Mouse (Mus musculus): ENCODE measurements around the gene Mphosph9.
A peak's percentile ranks its signal among the peaks of the same experiment; 100 is the strongest.

Mphosph9 gene

DNA sequence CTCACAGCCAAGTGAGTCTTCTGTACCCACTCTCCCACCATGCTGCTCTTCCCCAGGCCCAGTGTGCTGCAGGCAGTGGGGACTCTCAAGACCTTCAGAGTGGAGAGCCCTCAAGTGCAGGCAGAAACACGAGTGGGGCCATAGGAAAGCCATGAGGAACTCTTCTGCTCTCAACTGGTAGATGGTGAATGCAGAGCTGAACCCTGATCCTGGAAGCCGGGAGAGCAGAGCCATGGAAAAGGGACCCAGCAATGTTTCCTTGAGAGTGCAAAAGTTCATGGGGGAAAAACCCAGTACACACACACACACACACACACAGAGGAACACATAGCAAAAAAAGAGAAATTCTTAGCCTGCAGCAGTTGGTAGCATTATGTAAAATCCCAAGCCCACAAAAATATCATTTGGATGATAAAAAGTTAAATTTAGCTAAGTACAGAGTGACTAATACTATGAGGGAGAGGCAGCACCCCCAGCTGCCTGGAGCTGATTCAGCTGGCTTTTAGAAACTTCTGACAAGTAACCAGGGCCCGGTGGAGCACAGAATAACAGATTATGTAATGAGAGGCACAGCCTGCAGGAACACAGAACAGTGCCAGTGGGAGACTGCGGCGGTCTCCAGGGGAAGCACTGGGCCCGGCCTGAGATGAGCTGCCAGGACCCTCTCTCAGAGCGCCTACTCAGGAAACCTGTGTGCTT is 106.6 kb downstream of the Mphosph9 start:
- no peak for TF ChIP-seq GATA4 (IDR thresholded peaks at IDR 0.05; ENCODE audit: insufficient replicate concordance, low read length)

DNA sequence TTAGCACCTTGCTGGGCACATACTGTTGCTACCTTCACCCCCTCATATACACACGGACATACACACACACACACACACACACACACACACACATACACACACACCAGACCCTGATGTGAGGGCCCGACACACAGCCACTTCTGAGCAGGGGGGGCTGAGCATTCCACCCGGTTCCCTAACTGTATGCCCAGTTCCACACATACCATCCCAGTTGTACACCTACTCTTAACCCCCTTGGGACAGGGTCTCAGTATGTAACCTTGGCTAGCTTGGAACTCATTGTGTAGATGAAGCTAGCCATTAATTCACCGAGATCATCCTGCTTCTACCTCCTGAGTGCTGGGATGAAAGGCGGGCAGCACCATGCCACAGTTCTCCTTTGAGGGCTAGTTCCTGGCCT is 107.2 kb downstream of the Mphosph9 start:
- TF ChIP-seq GATA4 (IDR thresholded peaks at IDR 0.05; ENCODE audit: insufficient replicate concordance, low read length): no peak

DNA sequence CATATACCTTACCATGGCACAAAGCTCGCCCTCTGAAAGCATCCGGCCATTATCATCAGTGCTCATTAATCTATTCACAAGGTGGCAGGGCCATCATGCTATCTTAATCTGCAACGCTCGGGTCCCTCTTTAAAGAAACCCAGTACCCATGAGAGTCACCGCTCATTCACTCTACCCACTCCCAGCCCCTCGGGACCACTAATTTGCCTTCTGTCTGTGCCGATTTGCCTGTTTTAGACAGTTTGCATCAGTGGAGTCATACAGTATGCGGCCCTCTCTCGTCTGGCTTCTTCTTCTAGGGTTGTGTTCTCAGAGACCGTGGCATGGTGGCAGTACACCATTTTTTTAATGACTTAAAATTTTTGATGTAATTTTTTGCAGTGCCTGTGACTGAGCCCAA is 108.3 kb downstream of the Mphosph9 start:
- no peak for TF ChIP-seq GATA4 (IDR thresholded peaks at IDR 0.05; ENCODE audit: insufficient replicate concordance, low read length)

DNA sequence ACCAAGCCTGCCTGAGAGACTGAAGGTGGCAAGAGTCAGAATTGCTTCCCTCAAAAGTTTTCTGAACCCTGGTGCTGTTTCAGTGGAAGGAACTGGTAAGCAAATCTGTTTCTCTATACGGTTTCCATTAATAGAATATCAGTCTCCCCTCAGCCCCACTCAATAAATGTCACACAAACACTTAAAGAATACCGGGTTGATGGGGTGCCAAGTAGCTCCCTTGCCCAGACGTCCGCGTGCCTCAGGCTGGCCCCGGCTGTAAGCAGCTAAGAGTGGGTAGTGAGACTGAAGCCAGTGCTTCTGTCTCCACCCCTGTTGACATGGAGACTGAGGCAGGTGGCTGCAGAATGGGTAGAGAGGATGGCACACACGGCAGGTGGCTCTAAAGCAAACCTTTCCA is 108.8 kb downstream of the Mphosph9 start:
- TF ChIP-seq GATA4 (IDR thresholded peaks at IDR 0.05; ENCODE audit: insufficient replicate concordance, low read length): no peak

DNA sequence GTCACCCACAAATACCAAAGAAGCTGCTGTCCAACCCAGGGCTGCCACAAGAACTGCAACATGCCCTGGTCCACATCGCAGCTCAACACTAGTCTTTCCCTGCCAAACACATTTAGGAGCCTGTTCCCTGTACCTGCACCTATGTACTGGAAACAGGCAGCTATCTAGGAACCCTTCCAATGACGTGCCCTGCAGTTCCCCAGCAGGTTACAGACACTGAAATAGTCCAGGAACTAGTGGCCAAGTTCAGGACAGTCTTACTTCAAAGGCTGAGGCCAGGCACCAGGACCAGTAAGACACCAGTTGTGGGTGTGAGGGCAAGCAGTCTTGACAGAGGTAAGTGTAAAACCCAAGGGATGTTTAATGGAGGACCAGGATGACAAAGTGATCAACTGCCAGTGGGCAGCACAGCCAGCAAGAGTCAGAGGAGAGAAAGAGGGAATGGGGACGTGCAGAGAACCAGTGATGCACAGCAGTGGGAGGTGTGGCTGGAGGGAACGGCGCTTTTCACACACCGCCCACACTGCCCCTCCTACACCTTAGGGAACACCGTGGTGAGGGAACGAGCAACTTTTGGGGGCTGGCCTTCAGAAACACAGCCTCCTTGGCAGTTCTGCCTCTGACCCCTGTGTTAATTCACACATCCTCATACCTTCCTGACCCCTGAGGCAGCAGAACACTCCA is 110.1 kb downstream of the Mphosph9 start:
- no peak for TF ChIP-seq GATA4 (IDR thresholded peaks at IDR 0.05; ENCODE audit: insufficient replicate concordance, low read length)

DNA sequence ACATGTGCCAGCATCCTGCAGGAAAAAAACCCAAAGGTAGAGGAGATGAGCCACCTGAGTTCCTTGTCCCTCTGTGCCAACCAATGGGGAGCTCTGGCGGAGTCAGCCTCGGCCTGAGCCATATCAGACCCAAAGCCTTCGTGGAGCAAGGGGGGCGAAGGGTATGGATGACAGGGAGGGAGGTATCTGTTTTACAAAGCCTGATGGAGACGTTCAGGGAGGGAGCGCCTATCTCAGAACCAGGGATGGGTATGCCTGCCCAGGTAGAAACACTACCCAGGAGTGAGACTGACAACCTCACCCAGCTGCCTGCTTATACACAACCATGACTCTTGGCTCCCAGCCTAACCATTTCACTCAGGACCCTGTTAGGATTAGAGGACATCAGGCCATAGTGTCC is 111.4 kb downstream of the Mphosph9 start:
- TF ChIP-seq GATA4 (IDR thresholded peaks at IDR 0.05; ENCODE audit: insufficient replicate concordance, low read length): no peak

DNA sequence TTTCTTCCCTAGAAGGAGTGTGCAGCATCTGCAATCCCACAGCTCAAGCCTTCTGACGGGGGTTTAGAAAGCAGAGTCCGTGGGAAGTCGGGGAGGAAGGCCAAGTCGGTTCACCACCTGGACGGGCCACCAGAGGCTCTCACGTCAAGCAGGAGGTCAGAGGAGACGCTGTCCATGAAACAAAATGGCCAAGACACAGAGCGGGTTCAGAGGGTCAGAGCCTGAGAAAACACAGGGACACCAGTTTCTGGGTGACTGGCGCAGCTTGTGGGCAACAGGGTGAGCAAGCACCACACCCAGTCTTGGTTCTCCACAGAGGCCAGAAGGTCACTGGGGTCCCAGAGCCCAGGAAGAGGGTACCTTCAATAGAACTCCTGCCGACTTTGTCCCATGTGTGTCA is 112.1 kb downstream of the Mphosph9 start:
- no peak for TF ChIP-seq GATA4 (IDR thresholded peaks at IDR 0.05; ENCODE audit: insufficient replicate concordance, low read length)

DNA sequence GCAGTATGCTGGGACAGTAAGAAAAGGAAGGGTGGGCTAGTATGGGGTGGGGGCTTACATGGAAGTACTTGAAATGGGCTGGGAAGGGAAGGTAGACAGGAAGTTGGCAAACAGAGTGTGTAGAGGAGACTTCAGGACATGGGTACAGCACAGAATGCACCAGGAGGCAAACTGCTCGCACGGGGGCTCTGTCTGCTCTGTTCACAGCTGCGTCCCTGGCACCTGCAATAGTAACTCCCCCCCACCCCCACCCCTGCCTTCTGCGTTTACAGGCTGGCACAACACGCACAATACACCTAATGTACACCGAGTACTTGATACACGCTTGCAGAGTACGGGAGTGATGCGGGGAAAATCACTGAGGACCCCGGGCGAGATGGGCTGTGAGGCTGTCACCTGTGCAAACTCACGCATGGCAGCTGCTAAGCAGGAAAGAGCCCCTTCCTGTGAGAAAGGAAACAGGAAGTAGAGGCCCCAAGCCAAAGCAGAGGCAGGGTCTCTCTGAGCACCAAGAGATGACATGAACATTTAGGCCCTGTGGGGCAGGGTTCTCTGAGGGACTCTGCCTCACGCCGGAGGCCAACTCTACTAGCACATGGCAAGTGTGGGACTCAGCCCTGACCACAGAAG is 113.1 kb downstream of the Mphosph9 start:
- TF ChIP-seq GATA4 (IDR thresholded peaks at IDR 0.05; ENCODE audit: insufficient replicate concordance, low read length): no peak

DNA sequence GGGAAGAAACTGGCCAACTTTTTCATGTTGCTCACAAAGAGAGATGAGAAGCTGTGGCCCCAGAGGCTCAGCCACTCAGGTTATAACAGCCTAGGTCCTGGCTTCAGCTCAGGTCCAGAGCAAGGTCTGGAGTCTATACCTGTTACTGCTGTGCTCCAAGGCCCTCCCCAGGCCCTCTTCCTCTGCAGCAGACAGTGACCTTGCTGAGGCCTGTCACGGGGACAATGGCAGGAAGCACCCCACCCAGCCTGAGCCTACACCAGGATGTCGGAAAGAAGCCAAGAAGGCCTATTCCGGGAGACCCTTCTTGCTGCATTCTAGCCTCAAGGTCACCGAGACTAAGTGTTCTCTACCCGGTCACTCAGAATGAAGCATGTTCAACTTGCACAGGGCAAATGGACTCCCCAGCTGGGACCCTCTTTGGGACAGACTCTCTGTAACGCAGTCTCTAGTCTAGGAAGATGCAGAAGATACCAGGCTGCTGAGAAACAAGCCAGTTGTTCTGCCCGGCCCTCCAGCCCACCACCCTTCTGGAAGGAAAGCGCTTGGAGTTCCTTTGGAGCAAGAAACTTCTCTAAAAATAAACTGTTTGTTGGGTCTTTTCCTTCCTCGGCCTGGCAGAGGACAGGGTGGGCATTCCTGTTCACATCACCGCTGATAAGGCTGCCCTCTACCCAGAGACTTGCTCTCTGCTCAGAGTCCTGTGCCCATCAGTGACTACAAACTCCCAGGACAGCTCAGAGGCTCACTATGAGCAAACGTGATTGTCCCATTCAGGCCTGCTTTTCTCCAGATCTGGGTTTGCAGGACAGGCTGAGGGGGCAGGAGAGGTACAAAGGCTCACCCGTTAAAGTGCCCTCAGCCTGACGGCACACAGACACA is 113.9 kb downstream of the Mphosph9 start:
- peak; percentile 54; the same call in 1 of the 2 replicates for TF ChIP-seq GATA4 (IDR thresholded peaks at IDR 0.05; ENCODE audit: insufficient replicate concordance, low read length)

DNA sequence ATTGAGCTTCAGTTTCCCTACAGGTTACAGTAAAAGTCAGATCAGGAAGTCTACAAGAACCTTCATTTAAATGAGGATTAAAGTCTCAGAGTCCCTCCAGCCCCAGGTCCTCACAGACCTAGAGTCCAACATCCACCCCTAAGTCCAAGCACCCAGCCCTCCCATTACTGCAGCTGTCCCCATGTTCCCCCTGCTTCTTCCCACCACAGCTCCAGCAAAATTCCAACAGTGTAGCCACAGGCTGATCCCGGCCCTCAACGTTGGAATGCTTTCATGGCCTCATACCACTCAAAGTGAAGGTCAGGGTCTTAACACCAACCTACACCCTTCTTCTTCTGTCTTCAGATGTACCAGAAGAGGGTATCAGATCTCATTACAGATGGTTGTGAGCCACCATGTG is 116.1 kb downstream of the Mphosph9 start:
- TF ChIP-seq GATA4 (IDR thresholded peaks at IDR 0.05; ENCODE audit: insufficient replicate concordance, low read length): no peak

DNA sequence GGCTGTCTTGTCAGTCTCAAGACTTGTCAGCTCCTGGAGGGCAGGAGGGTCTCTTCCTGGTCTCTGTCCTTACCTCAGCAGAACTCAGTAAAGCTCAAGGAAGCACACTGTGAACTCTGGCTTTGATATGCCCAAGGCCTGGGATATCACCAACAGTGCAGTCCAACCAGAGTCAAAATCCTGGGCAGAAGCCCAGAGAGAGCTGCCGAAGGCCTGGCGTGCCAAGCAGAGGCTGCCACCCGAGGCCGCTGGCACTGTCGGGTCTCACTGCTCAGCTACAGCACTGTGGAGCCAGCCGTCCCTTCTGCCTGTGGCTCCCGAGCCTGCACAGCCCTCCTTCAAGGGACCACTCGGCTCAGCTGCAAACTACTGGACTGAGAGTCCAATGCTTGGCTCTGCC is 116.5 kb downstream of the Mphosph9 start:
- TF ChIP-seq GATA4 (IDR thresholded peaks at IDR 0.05; ENCODE audit: insufficient replicate concordance, low read length): peak; percentile 72; the same call in 1 of the 2 replicates

DNA sequence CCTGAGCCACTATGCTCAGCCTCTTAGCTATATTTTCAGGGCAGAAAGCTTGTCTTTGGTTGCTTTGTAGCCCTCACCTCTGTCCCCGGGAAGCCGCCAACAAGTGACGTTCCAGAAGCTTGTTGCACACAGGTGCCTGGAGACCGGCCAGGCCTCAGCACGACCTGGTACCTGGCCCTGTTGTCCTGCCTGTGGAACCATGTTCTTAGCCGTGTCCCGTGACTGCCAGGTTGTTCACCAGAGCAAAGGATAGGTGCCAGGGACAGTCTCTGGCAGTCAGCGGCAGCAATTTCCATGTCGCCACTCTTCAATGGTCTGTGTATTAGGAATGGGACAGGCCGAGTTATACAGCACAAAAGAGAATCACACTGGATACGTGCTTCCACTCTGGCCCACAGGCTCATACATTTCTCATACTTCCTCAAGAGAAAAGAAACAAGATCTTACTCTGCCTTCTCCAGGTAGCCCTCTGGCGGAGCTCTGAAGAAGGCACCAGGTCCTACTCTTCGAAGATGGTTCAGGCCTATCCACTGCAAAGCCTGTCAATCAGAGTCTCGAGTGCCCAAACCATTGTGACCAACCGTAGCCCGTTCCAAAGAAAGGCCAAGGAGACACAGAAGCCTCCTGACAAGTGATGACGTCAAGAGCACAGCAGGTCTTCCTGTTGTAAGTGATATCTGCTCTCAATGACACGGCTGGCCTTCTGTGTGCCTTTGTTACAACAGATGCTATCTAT is 117.3 kb downstream of the Mphosph9 start:
- no peak for TF ChIP-seq GATA4 (IDR thresholded peaks at IDR 0.05; ENCODE audit: insufficient replicate concordance, low read length)

DNA sequence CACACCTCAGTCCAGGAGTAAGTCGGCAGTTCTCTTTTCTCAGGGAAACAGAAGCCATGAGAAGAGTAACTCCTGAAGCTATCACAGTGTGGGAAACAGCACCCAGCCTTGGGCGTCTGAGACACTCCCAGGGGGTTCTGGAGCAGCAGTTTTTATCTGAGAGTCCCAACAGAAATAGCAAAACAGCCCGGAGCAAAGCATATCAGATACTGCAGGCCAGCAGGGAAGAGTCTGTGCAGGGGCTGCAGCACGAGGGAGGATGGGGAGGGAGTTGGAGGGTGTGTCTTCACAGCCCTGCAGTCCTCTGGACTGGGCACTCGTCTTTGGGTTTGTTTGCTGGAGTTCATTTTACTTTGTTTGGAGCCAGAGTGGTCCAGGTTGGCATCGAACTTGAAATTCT is 117.9 kb downstream of the Mphosph9 start:
- no peak for TF ChIP-seq GATA4 (IDR thresholded peaks at IDR 0.05; ENCODE audit: insufficient replicate concordance, low read length)

DNA sequence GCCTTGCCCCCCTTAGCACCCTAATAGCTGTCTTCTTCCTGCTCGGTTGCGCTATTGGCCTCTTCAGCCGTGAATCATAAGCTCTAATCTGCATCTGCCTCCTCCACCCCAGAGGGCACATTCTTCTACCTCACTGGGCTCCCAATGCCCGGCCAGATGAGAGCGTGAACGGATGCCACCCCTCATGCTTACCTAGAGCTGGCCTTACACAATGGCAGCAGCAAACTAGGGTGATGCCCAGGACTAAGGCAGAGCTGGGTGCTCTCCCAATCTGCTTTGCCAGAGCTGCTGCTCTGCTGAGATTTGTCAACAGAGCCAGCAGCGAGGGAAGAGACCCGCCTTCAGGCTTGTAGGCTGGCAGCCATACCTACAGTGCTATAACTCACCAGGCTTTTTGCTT is 119.7 kb downstream of the Mphosph9 start:
- no peak for TF ChIP-seq GATA4 (IDR thresholded peaks at IDR 0.05; ENCODE audit: insufficient replicate concordance, low read length)
